Mouse (Mus musculus) megakaryocyte, embryonic 14.5 days (primary cell): Measurements from ENCODE around the gene Cpt1b.

Source experiments
- FLI1 ChIP-seq: IDR thresholded peaks from 2 replicates; pipeline ENCODE4 v1.6.1; 2012; ENCODE audit warnings: low read length, inconsistent platforms, mixed read lengths
- GATA1 ChIP-seq: IDR thresholded peaks from 3 replicates; pipeline ENCODE4 v1.6.1; 2012; ENCODE audit warnings: mixed read lengths, low read length, inconsistent platforms, borderline replicate concordance

DNA sequence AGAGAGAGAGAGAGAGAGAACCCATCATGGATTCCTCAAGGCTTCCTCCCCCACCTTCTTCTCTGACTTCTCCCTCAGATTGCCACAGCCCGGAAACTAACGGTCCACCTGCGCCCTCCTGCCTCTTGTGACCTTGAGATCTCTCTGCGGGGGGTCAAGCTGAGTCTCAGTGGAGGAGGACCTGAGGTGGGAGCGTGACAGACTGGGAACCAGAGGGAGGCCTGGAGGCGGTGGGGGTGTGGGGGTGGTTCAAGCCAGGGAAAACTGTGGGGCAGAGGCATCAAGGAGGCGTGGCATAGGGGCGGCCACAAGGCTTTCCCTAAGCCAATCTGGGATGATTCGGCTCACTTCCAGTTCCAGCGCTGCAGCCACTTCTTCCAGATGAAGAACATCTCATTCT lies 34.6 kb upstream of the Cpt1b start:
- TF ChIP-seq GATA1 (no peak), FLI1 (no peak)
